Mouse (Mus musculus) urinary bladder, adult 18-20 months (tissue): Measurements from ENCODE around the gene Flywch1.
A peak's percentile ranks its signal among the peaks of the same experiment; 100 is the strongest.

Source experiments
- DNase-seq, 2 experiments: peaks; one replicate each; pipeline ENCODE4 v3.0.0; 2022; ENCODE audit warnings: low spot score in 2 of 2, mixed read lengths in 2 of 2

Flywch1 gene

GRCm38 (mm10) chr17:23771284-23772218, at the start of gene Flywch1:
TSS of gene Flywch1 (minus strand) at chr17:23771602.
- peak; percentile 94 to 96 for DNase-seq

DNA sequence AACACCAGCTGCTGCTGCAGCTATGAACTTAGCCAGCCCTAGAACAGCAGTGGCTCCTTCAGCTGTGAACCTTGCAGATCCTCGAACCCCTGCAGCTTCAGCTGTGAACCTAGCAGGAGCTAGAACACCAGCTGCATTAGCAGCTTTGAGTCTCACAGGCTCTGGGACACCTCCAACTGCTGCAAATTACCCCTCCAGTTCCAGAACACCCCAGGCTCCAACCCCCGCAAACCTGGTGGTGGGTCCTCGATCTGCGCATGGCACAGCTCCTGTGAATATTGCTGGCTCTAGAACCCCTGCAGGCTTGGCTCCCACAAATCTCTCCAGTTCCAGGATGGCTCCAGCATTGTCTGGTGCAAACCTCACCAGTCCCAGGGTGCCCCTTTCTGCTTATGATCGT, 49.3 kb upstream of the Flywch1 start:
- no peak for DNase-seq

GRCm38 (mm10) chr17:23819235-23819634, 47.8 kb upstream of the Flywch1 start:
- no peak for DNase-seq

GRCm38 (mm10) chr17:23818579-23818978, 47.2 kb upstream of the Flywch1 start:
- DNase-seq, result no peak

GRCm38 (mm10) chr17:23815641-23816040, 44.2 kb upstream of the Flywch1 start:
- DNase-seq, result no peak

- DNase-seq, result no peak
Observed at GRCm38 (mm10) chr17:23807918-23808317, 36.5 kb upstream of the Flywch1 start.

GRCm38 (mm10) chr17:23806867-23807266, 35.5 kb upstream of the Flywch1 start:
- DNase-seq, result peak in 1 of 2 experiments; percentile 36

GRCm38 (mm10) chr17:23804426-23805085, 33.2 kb upstream of the Flywch1 start:
- no peak for DNase-seq

DNA sequence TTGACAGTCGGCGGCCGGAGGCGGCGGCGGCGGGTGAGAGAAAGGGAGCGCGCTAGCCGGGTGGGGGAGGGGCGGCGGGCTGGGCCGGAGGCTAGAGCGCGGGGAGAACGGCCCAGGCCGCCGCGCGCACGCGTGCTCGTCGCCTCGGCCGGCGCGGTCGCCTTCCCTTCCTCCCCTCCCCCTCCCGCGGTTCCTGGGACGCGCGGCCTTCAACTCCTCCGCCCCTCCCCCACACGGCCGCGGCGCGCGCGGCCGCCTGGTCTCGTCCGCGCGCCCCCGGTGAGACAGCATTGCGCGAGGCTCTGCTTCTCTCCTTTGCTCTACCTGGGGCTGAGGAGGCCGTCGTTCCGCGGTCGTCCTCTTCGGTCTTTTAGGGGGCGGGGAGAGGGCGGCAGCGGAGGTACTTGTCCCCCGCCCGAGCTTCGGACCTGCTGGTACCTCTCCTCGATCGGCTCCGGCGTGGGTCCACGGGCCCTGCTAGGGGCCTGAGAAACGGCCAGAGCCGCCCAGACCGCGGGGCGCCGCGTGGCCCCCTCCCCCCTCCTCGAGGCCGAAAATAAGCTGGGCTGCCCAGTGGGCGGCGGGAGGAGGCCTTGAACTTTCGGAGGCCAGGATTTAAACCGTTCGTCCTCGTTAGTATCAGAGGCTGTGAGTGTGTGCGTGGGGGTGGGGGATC, 32.1 kb upstream of the Flywch1 start:
- DNase-seq, result peak; percentile 37 to 53

DNA sequence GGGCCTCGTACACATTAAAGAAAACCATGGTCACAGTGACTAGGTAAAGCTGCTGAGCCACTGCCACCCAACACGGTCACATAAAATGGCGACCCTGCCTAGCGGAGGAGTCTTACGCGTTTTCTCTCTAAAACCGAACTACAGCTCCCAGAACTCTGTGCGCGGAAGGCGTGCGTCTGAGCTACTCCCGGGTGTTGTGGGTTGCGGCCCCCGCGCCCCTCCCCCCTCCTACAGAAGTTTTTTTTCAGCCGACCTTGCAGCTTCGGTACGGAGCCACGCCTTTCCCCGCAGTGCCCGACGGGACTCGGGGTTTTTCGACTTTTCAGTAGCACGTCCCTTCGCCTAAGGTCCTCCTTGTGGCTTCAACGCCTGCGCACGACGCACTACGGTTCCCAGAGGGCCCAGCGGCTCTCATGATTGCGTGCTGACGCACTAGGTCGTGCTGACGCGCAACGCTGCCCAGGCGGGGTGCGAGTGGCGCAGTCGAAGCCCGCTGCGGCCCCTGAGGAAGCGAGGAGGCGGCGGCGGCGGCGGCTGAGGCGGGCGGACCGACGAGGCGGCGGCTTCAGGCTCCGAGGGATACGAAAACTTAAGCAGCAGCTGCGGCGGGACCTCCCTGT, 31.5 kb upstream of the Flywch1 start:
- peak; percentile 85 to 97 for DNase-seq

DNA sequence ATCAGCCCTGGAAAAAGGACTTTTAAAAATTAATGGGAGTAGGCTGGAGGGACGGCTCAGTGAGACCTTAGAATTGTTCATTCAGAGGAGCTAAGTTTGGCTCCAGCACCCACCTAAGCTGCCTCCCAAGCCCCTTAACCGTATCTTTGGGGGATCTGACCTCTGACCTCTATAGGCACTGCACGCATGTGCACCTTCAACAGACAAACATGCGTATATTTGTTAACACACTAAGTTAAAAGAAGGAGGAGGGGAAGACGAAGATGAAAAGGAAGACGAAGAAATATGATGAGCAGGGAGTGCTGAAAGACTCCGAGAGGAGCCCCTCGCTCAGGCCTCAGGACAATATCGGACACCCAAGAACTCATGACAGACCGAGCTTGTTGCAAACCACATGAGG, 30.2 kb upstream of the Flywch1 start:
- DNase-seq, result no peak

- DNase-seq, result no peak
Observed at GRCm38 (mm10) chr17:23797316-23797715, 25.9 kb upstream of the Flywch1 start.

GRCm38 (mm10) chr17:23795323-23795722, 23.9 kb upstream of the Flywch1 start:
- no peak for DNase-seq

DNA sequence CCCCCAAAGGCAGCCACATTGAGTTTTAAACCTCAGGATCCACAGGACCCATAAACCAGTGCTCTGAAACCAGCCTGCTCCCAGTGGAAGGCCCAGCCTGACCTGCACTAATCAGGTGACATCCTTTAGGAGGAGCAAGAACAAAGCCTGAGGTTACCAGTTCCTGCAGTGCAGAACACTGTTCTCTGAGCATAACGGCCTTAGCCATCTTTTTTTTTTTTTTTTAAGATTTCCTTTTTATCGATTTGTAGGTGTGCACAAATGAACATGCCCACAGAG, 19.6 kb upstream of the Flywch1 start:
- DNase-seq, result no peak

- peak; percentile 45 to 63 for DNase-seq
Observed at GRCm38 (mm10) chr17:23790269-23791078, 19.1 kb upstream of the Flywch1 start, which contains the start of gene Srrm2. TSS of gene Srrm2 (plus strand) at chr17:23790532.

- no peak for DNase-seq
Observed at GRCm38 (mm10) chr17:23789749-23790268, 18.4 kb upstream of the Flywch1 start.

- no peak for DNase-seq
Observed at GRCm38 (mm10) chr17:23788973-23789372, 17.6 kb upstream of the Flywch1 start.

DNA sequence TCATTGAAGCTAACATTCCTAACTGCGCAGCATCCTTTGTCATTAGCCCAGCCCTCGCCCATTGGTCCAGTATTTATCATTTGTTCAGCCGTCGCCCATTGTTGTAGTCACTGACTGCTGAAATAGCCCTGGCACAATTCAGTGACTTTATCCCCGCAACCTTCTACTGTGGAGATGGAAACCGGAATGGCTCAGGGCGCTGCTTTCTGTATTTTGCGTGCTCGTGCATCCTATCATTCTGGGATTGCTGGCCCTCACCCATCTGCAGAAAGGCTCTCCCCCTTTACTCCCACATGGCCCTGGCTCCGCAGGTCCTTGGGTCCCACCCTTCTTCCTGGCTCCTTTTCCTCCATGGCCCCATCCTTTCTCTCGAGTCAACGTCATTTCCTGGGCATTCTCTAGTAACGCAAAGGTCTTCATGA, 15.1 kb upstream of the Flywch1 start:
- DNase-seq, result no peak

DNA sequence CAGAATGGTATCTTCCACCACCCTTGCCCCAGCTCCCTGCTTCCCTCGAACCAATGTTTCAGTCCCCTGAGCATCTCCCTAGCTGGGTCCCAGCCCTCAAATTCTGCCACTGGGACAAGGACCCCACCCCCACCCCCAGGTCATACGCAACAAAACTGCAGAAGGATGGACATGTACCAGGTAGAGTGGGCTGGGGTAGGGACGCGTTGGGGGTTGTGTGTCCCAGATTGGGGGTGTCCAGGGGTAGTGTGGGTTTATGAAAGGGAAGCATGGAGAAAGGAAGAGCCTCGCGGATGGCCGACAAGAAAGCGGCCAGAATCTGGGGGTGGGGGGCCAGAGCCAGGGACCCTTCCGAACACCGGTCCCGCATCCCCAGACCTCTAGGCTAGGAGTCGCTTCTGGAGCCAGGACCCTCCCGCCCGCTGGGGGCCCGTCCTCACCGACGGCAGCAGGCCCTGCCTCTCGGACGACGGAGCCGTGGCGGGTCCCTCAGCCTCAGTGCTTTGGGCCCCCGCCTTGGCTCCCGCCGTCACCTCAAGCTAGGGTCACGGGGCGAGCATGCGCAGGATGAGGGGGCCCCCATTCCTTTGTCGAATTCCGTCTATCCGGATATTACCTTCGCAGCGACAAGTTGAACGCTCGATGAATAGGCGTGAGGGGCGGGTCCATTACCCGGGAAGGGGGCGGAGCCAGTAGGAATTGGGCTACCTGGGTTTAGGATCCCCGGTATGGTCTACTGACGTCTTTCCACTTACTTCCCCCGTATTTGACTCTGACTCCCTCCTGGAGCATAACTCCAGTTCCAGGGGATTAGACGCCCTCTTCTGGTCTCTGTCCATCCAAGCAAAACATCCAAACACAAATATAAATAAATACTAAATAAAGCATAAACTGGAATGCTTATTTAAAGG, 14.4 kb upstream of the Flywch1 start, which contains the start of gene Flywch2:
Gene Flywch2, minus strand, starts transcription at position 521 of the 911 bp plus-strand sequence.
- DNase-seq, result peak; percentile 71 to 74

- no peak for DNase-seq
Observed at GRCm38 (mm10) chr17:23783352-23783751, 11.9 kb upstream of the Flywch1 start.
